Mouse (Mus musculus) induced T-regulatory cell, adult 2 months (primary cell): ENCODE data around the gene Yju2.

Experiments
- DNase-seq: peaks from one replicate; pipeline ENCODE4 v3.0.0-alpha.2; 2012; ENCODE audit warnings: low read depth

Gene Yju2

DNA sequence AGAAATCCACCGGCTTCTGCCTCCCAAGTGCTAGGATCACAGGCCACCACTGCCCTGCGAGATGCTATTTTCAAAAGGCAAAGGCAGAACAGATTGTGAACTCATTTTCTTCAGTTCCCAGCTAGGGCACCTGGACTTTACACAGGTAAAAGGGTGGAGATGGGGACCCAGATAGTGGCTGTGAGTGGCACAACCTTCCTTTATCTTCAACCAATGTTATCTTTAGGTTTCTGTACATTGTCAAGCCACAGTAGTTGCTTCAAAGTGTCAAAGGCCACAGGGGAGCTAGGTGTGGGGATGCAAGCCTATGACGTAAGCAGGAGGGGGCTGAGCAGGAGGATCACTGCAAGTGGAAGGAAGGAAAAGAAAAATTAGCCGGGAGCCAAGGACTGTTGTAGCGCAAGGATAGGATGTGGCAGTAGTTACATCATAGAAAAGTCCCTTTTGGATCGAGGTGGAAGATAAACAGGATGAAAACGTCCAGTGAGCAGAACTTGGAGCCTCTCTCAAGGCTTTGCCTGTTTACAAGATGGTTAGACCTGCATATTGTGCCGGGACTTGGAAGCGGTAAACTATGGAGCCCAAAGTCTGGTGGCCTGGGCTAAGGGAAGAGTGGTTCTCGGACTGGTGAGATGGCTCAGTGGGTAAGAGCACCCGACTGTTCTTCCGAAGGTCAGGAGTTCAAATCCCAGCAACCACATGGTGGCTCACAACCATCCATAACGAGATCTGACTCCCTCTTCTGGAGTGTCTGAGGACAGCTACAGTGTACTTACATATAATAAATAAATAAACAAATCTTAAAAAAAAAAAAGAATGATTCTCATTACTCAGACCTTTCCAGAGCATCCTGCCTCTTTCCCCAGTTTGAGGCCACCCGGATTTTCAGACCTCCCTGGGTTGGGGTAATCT lies 48.8 kb downstream of the Yju2 start:
- DNase-seq, result peak; percentile 42

DNA sequence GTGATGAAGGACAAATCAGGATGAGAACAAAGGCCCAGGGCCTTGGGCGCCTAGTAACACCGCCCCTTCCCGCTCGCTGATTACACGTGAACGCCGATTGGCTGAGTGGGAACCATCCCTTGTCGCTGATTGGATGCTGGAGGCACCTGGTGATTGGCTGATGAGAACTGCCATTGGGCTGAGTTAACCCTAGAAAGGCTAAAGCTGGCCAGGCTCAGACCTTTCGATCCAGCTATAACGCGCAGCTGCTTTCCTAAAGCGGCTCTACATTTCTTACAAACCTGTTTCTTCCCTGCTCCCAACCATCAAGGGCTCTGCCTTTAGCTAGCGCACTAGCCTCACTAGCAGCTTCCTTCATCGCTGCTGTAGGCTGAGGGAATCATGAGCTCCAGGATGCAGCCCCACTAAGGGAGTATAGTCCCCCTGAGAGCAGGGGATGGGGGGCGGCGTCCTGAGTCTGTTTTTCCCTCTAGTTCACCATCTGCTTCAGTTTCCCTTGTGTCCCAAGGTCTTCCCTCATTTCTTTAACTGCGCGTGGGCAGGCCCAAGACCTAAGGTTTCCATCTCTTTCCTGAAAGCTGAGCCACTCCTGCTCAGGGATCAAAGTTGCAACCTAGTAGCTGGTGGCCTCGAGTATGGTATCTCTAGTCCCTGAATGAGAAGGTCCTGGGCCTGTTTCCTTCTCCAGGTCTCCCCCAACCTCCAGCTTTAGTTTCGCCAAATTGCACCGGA lies 49.6 kb downstream of the Yju2 start:
- peak; percentile 96 for DNase-seq

DNA sequence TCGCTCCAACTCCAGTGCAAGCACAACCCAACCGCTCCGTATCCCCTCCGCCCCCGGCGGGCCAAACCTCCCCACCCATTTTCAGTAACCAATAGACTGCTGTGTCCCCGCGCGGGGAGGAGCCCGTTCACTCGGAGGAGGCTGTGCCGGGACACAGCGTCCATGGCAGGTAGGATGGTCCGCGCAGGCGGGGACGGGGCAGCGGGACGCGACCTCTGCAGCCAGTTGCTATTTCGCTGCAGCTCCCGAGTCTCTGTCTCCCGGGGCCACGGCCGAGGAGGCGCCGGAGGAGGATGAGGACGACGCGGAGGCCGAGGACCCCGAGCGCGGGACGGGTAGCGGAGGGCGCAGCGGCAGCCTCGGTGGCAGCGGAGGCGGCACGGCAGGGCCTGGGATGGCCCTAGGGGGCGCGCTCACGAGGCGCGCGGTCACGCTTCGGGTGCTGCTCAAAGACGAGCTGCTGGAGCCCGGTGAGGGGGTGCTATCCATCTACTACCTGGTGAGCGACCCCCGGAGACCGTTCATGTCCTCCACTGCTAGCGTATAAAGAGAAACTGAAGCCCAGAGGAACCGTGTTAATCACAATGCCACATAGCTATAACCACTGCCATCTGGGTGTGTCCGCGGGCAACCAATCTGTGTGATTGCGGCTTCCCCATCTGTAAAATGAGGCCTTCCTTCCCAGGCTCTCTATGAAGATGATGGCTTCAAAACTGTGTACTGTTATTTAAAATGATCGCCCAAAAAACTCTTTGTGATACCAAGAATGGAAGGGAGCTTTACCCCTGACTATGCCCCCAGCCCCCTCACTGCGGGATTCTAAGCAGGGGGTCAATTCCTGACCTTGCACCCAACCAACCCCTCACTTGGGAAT lies 50.4 kb downstream of the Yju2 start:
- DNase-seq, result peak; percentile 96

DNA sequence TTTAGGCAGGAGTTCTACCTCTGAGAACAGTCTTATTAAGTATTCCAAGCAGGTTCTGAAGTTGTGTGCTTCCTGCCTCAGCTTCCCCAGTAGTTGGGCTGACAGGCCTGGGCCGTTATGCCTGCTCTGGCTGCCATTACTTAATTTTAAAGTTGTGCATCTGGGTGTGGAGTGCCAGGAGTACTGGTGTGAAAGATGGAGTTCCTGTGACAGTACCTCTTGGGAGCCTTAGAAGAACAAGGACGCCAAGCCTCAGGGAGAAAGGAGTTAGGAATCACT lies 51.0 kb downstream of the Yju2 start:
- no peak for DNase-seq

DNA sequence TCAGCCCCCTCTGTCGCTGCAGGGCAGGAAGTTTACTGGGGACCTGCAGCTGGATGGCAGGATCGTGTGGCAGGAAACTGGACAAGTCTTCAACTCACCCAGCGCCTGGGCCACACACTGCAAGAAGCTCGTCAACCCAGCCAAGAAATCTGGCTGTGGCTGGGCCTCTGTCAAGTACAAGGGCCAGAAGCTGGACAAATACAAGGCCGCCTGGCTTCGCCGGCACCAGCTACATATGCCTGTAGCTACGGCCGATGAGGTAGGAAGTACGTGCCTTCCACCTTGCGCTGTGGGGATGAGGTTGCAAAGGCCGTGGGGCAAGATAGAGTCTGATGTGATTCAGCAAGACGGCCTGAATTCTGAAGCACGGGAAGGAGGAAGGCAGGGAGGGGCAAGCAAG lies 51.4 kb downstream of the Yju2 start:
- DNase-seq, result peak; percentile 35

DNA sequence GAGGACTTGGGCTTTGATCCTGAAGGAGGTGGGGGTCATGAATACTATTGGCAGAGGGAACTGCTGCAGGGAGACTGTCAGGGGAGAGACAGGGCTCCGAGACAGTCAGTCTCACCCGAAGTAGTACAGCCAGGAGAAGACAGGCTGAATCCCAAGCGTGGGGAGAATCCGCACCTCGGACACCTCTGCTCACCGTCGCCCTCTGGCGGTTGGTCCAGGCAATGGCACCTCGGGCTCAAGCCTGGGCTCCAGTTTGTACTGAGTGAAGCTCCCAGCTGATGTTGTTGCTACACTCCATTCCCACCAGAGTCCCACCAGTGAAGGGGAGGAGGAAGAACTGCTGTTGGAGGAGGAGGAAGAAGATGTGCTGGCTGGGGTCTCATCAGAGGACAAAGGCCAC lies 51.8 kb downstream of the Yju2 start:
- DNase-seq, result peak; percentile 85

DNA sequence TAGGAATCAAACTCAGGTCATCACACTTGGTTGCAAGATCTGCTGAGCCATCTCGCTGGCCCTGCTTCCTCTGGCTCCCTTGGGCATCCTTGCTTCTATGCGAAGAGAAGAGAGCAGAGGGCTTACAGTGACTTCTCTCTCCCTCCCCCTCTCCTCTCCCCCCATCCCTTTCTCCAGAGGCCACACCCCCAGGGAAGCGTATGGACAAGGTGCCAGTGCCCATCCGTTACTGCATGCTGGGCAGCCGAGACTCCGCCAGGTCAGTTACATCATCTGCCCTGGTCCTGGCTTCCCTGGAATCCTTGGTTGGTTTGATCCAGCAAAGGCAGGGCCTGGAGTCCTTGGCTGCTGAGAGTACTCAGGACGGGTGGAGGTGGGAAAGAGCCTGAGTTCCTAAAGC lies 52.5 kb downstream of the Yju2 start:
- DNase-seq, result no peak

DNA sequence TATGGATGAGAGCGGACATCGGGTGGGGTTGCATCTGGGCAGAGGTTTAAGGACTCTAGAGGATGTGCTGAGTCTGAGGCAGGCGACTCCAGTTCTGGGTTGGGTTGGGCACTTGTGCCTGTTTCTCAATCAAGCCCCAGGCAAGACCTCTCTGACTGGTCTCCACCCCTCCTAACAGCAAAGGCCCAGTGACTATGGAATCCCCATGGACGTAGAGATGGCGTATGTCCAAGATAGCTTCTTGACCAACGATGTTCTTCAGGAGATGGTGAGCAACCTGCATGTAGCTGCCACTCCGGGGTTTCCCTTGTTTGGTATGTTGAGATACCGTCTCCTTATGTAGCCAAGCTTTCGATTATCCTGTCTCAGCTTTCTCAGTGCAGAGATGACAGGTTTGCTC lies 56.4 kb downstream of the Yju2 start:
- no peak for DNase-seq

DNA sequence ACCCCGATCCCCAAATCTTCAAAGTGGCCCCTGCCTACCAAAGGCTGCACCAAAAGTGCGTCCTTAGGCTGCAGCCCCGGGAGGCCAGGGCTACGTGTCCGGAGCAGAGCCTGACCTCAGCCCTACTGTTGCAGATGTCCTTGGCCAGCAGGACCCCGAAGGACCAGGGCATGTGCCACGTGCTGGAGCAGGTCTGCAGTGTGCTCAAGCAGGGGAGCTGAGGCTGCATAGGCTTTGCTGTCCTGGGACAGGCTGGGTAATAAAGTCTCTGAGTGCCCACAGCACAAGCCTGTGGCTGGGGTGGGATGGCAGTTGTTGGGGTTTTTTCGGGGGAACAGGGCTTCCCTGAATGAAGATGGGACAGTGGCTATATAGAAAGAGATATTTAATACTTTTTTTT lies 57.5 kb downstream of the Yju2 start:
- DNase-seq, result no peak

DNA sequence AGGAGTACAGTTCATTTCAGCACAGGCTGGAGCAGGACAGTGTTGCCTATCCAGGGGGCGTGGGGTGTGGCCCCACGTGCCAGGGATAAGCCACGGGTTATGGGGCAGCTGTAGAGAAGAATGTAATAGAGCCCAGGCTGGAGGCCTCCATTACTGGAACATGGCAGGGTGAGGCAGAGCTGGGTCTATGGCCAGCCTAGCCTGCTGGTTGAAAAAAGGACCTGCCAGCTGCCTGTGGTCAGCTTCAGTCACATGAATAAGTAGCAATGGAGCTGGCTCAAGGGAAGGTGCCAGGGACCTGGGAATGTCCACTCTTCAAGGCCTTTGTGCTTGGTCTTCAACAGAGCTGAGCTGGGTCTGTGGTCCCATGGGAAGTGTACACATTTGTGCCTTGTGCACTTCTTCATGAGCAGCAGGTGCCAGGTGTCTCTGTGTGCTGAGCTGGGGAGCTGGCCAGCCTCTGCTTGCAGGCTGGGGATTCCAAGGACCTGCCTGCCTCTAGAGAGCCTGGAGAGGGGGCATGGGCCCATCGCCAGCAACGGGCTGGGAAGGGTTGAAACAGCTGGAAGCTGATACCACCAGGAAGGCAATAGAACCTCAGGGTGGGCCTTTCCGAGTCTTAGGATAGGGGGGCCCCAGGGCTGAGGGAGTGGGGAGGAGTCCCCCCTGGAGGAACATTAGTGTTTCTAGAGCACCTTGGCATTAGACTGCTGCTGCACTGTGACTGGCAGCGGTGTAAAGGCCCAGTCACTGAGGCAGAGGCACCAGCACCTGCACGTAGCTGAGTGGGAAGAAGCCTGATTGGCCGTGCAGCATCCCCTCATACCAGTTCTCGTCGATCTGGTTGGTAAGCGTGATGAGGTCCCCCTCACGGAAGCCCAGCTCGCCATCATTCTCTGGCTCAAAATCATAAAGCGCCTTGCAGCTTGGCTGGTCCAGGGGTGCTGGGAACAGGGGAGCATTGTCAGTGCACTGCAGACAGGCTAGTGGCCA lies 58.2 kb downstream of the Yju2 start:
- DNase-seq, result no peak

DNA sequence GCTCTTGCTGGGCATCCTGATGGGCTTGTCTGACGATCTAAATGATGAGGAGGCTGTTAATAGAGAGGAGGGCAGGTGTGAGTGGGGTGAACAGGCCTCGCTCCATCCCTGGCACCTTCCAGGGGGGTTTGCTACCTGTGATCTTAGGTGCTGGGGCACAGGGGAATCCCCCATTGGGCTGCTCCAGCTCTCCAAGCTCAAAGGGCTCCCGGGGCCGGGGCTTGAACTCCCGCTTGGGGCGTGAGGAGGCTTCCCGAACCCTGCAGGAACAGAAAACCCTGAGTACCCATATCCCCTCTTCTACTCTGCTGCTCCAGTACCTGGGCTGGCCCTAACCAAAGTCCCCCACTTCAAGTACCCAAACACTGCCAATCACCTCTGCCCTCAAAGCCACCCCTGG lies 58.9 kb downstream of the Yju2 start:
- DNase-seq, result no peak
